Mouse (Mus musculus) megakaryocyte, embryonic 14.5 days (primary cell): ENCODE data around the gene Pde6d. TPM values are rescaled to one million over a fixed set of nuclear protein-coding genes. Genes with fewer than 3 reads are reported as not detected.
A peak's percentile ranks its signal among the peaks of the same experiment; 100 is the strongest.
"Not testable (repeated sequence)": the region's sequence is repeated elsewhere in the genome, so short reads cannot be mapped to it uniquely, and the experiment has no call there.

ENCODE experiments used
- H3K27me3 ChIP-seq: replicated peaks from 2 replicates; pipeline ENCODE3; 2012; ENCODE audit warnings: inconsistent platforms
- H3K36me3 ChIP-seq: replicated peaks from 2 replicates; pipeline ENCODE3; 2012; ENCODE audit warnings: low read length, inconsistent platforms, mixed read lengths
- H3K4me1 ChIP-seq: 2 replicates; pipeline ENCODE4 v1.6.1; 2012; ENCODE audit warnings: inconsistent platforms
- H3K4me3 ChIP-seq: replicated peaks from 2 replicates; pipeline ENCODE3; 2012; ENCODE audit warnings: moderate library complexity, mild to moderate bottlenecking, inconsistent platforms
- H3K9me3 ChIP-seq: 2 replicates; pipeline ENCODE4 v1.6.1; 2012; ENCODE audit warnings: inconsistent platforms
- FLI1 ChIP-seq: IDR thresholded peaks from 2 replicates; pipeline ENCODE4 v1.6.1; 2012; ENCODE audit warnings: low read length, inconsistent platforms, mixed read lengths
- GATA1 ChIP-seq: IDR thresholded peaks from 3 replicates; pipeline ENCODE4 v1.6.1; 2012; ENCODE audit warnings: mixed read lengths, low read length, inconsistent platforms, borderline replicate concordance
- polyA plus RNA-seq: library from polyadenylated mRNA; stranded (reverse); fragments of >175 nt; gene quantifications from 2 replicates; pipeline ENCODE4 v1.2.3, GENCODE M21; 2012; ENCODE audit warnings: low replicate concordance; ENCODE audit not compliant: insufficient read depth

The Pde6d gene
- polyA plus RNA-seq, 1 experiment, result 45.8 TPM

GRCm38 (mm10) chr1:86515715-86516410 is 66.6 kb downstream of the Pde6d start:
- Histone ChIP-seq H3K9me3 (no peaks in the 10 kb centered on the region), H3K4me3 (peak overlapping the region; percentile 60), H3K4me1 (peaks cover 67% of the 10 kb centered on the region), H3K36me3 (no peaks in the 10 kb centered on the region), H3K27me3 (peaks cover 6% of the 10 kb centered on the region)
- no peak for TF ChIP-seq FLI1

- not testable (repeated sequence) for H3K4me3 ChIP-seq, H3K36me3 ChIP-seq, H3K27me3 ChIP-seq, H3K9me3 ChIP-seq
- peaks cover 88% of the 10 kb centered on the region for H3K4me1 ChIP-seq
Measured at GRCm38 (mm10) chr1:86513031-86513430, 69.4 kb downstream of the Pde6d start.

- H3K4me3 ChIP-seq, result peak overlapping the region; percentile 16
- no peak for TF ChIP-seq FLI1
- no peak for TF ChIP-seq GATA1
- peaks cover 87% of the 10 kb centered on the region for H3K4me1 ChIP-seq
- no peaks in the 10 kb centered on the region for H3K9me3 ChIP-seq
- H3K27me3 ChIP-seq, result no peaks in the 10 kb centered on the region
- H3K36me3 ChIP-seq, result no peaks in the 10 kb centered on the region
Measured at GRCm38 (mm10) chr1:86512154-86512720, 70.2 kb downstream of the Pde6d start.

GRCm38 (mm10) chr1:86510676-86511441 is 71.6 kb downstream of the Pde6d start:
- peaks cover 85% of the 10 kb centered on the region for H3K4me1 ChIP-seq
- H3K27me3 ChIP-seq, result no peaks in the 10 kb centered on the region
- TF ChIP-seq GATA1 (no peak), FLI1 (no peak)
- no peaks in the 10 kb centered on the region for H3K9me3 ChIP-seq
- H3K4me3 ChIP-seq, result no peak overlapping the region
- H3K36me3 ChIP-seq, result no peaks in the 10 kb centered on the region

- Histone ChIP-seq H3K4me3 (no peak overlapping the region), H3K36me3 (no peaks in the 10 kb centered on the region), H3K27me3 (no peaks in the 10 kb centered on the region), H3K9me3 (no peaks in the 10 kb centered on the region), H3K4me1 (peaks cover 85% of the 10 kb centered on the region)
- TF ChIP-seq GATA1, result no peak
- no peak for TF ChIP-seq FLI1
Measured at GRCm38 (mm10) chr1:86510266-86510665, 72.2 kb downstream of the Pde6d start.

- Histone ChIP-seq H3K9me3 (no peaks in the 10 kb centered on the region), H3K4me1 (peaks cover 85% of the 10 kb centered on the region), H3K27me3 (no peaks in the 10 kb centered on the region), H3K4me3 (peak overlapping the region; percentile 83), H3K36me3 (no peaks in the 10 kb centered on the region)
- TF ChIP-seq FLI1, result no peak
- TF ChIP-seq GATA1, result no peak
Measured at GRCm38 (mm10) chr1:86509410-86509809, 73.0 kb downstream of the Pde6d start.

- TF ChIP-seq GATA1, result no peak
- TF ChIP-seq FLI1, result no peak
- H3K36me3 ChIP-seq, result no peaks in the 10 kb centered on the region
- H3K9me3 ChIP-seq, result no peaks in the 10 kb centered on the region
- no peaks in the 10 kb centered on the region for H3K27me3 ChIP-seq
- H3K4me3 ChIP-seq, result no peak overlapping the region
- peaks cover 89% of the 10 kb centered on the region for H3K4me1 ChIP-seq
Measured at GRCm38 (mm10) chr1:86507866-86508265, 74.6 kb downstream of the Pde6d start.

GRCm38 (mm10) chr1:86506420-86506819 is 76.0 kb downstream of the Pde6d start:
- H3K4me1 ChIP-seq, result peaks cover 91% of the 10 kb centered on the region
- TF ChIP-seq GATA1, result no peak
- no peak for TF ChIP-seq FLI1

GRCm38 (mm10) chr1:86505461-86505860 is 77.0 kb downstream of the Pde6d start:
- H3K36me3 ChIP-seq, result no peaks in the 10 kb centered on the region
- H3K27me3 ChIP-seq, result no peaks in the 10 kb centered on the region
- peaks cover 91% of the 10 kb centered on the region for H3K4me1 ChIP-seq
- peak overlapping the region; percentile 94 for H3K4me3 ChIP-seq
- TF ChIP-seq GATA1 (no peak), FLI1 (no peak)
- no peaks in the 10 kb centered on the region for H3K9me3 ChIP-seq

More at GRCm38 (mm10) chr1:86506420-86506819, 76.0 kb downstream of the Pde6d start:
- no peaks in the 10 kb centered on the region for H3K27me3 ChIP-seq
- no peaks in the 10 kb centered on the region for H3K36me3 ChIP-seq
- H3K9me3 ChIP-seq, result no peaks in the 10 kb centered on the region
- peak overlapping the region; percentile 24 for H3K4me3 ChIP-seq
